Mouse (Mus musculus): ENCODE measurements around the gene Fam53b. TPM values are rescaled to one million over a fixed set of nuclear protein-coding genes. Genes with fewer than 3 reads are reported as not detected.

Gene Fam53b
- polyA plus RNA-seq, 1 experiment from 2014 or later, result 13.5 TPM

DNA sequence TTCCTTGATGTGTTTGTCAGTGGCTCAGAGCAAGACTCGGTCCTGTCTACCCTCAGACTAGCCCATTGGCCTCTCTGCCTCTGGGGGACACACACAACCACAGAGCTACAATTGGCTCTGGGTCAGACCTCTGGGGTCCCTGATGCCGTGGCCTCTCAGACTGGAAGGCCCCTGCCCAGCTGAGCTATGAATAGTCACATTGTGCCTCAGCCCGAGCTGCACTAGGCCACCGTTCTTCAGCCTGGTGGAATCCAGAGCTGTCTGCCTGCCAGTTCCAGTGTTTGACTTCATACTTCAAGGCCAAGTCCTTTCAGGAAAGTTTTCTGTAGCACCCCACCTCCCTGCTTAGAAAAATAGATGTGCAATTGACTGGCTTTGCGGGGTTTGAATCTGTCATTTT lies 125.0 kb downstream of the Fam53b start:
- no peaks in the 10 kb centered on the region for H3K27me3 ChIP-seq (replicated peaks; ENCODE audit: control insufficient read depth, insufficient read depth, low read length)
- ATAC-seq, result no peak
- H3K9ac ChIP-seq (ENCODE audit: low read depth, low read length), result no peak overlapping the region
- no peaks in the 10 kb centered on the region for H3K36me3 ChIP-seq (ENCODE audit: control insufficient read depth, insufficient read depth)
- H3K4me1 ChIP-seq (replicated peaks; ENCODE audit: control insufficient read depth, insufficient read depth, low read length), result no peaks in the 10 kb centered on the region
- no peak overlapping the region for H3K27ac ChIP-seq (ENCODE audit: low read depth, low read length)
- 63% methylated on average over 5 of the region's 5 CpGs for WGBS
- H3K4me3 ChIP-seq (ENCODE audit: low read depth, low read length), result no peak overlapping the region
- no peak overlapping the region for H3K4me2 ChIP-seq (replicated peaks; ENCODE audit: low read depth)
- H3K9me3 ChIP-seq (ENCODE audit: control insufficient read depth), result no peaks in the 10 kb centered on the region
- no peak for TF ChIP-seq CTCF (IDR thresholded peaks at IDR 0.05; ENCODE audit: low read depth)

DNA sequence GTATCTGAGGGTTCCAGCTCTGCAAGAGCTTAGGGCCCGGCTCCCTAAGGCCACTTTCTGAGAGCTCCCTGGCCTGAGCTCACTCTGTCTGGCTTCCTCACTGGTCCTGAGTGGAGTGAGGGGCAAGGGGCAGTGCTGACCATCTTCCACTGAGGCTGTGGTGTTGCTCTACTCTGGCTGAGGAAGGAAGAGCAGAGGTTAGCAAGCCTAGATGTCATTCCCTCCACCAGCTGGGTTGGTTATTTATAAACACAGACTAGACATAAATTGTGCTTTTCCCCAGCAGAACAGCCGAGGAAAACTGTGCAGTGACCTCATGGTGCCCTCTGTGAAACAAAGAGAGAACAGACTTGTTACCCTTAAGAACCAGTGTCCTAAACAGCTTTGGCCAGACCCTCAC lies 125.8 kb downstream of the Fam53b start:
- no peak overlapping the region for H3K4me2 ChIP-seq (replicated peaks; ENCODE audit: low read depth)
- no peak overlapping the region for H3K27ac ChIP-seq (ENCODE audit: low read depth, low read length)
- ATAC-seq, result no peak
- H3K9ac ChIP-seq (ENCODE audit: low read depth, low read length), result no peak overlapping the region
- 51% methylated on average over 2 of the region's 2 CpGs for WGBS
- H3K4me3 ChIP-seq (ENCODE audit: low read depth, low read length), result no peak overlapping the region
- H3K9me3 ChIP-seq (ENCODE audit: control insufficient read depth), result no peaks in the 10 kb centered on the region
- H3K36me3 ChIP-seq (ENCODE audit: control insufficient read depth, insufficient read depth), result no peaks in the 10 kb centered on the region
- H3K27me3 ChIP-seq (replicated peaks; ENCODE audit: control insufficient read depth, insufficient read depth, low read length), result no peaks in the 10 kb centered on the region
- no peaks in the 10 kb centered on the region for H3K4me1 ChIP-seq (replicated peaks; ENCODE audit: control insufficient read depth, insufficient read depth, low read length)
- no peak for TF ChIP-seq CTCF (IDR thresholded peaks at IDR 0.05; ENCODE audit: low read depth)

DNA sequence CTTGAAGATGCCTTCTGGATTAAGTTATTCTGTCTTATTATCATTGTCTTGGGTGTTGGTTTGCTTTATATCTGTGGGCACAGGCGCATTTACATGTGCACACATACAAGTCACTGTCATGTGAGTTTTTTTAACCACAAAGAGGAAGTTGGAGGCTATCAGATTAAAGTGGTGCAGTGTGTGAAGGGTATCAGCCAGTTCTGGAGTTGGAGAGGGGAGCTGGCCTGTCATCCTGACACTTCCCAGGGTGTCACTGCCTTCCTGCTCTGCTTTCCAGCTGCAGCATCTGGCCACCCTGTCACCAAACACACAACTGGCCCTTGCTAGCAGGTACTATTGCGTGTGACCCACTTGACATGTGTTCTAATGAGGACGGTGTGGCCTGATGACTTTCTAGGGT lies 127.2 kb downstream of the Fam53b start:
- no peak overlapping the region for H3K9ac ChIP-seq (ENCODE audit: low read depth, low read length)
- H3K4me2 ChIP-seq (replicated peaks; ENCODE audit: low read depth), result no peak overlapping the region
- H3K4me3 ChIP-seq (ENCODE audit: low read depth, low read length), result no peak overlapping the region
- 93% methylated on average over 3 of the region's 3 CpGs for WGBS
- H3K4me1 ChIP-seq (replicated peaks; ENCODE audit: control insufficient read depth, insufficient read depth, low read length), result no peaks in the 10 kb centered on the region
- H3K9me3 ChIP-seq (ENCODE audit: control insufficient read depth), result no peaks in the 10 kb centered on the region
- no peaks in the 10 kb centered on the region for H3K36me3 ChIP-seq (ENCODE audit: control insufficient read depth, insufficient read depth)
- H3K27me3 ChIP-seq (replicated peaks; ENCODE audit: control insufficient read depth, insufficient read depth, low read length), result no peaks in the 10 kb centered on the region
- ATAC-seq, result no peak
- no peak for TF ChIP-seq CTCF (IDR thresholded peaks at IDR 0.05; ENCODE audit: low read depth)
- no peak overlapping the region for H3K27ac ChIP-seq (ENCODE audit: low read depth, low read length)

DNA sequence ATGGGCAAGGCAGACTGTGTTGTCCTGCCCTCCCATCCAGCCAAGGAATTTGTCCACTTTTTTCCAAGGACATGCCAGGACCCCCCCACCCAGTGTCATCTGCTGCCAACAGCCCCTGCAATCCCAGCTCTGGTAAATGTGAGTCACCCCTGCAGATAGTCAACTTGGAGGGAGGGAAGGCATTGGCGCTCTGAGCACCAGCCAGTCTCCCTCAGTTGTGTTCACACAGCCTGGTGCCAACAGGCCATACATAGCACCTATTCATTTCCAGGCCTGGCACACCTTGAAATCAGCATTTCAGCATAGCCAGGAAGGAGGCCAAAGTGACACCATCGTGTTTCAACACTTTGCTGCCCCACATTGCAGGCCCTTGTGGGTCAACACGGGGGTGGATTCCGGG lies 129.8 kb downstream of the Fam53b start:
- Histone ChIP-seq H3K4me3 (ENCODE audit: low read depth, low read length) (no peak overlapping the region), H3K4me1 (replicated peaks; ENCODE audit: control insufficient read depth, insufficient read depth, low read length) (no peaks in the 10 kb centered on the region), H3K4me2 (replicated peaks; ENCODE audit: low read depth) (no peak overlapping the region), H3K27me3 (replicated peaks; ENCODE audit: control insufficient read depth, insufficient read depth, low read length) (no peaks in the 10 kb centered on the region), H3K9ac (ENCODE audit: low read depth, low read length) (no peak overlapping the region), H3K36me3 (ENCODE audit: control insufficient read depth, insufficient read depth) (no peaks in the 10 kb centered on the region), H3K27ac (ENCODE audit: low read depth, low read length) (no peak overlapping the region), H3K9me3 (ENCODE audit: control insufficient read depth) (no peaks in the 10 kb centered on the region)
- TF ChIP-seq CTCF (IDR thresholded peaks at IDR 0.05; ENCODE audit: low read depth), result no peak
- whole genome bisulfite sequencing, result 89% methylated on average over 4 of the region's 4 CpGs
- ATAC-seq, result no peak

DNA sequence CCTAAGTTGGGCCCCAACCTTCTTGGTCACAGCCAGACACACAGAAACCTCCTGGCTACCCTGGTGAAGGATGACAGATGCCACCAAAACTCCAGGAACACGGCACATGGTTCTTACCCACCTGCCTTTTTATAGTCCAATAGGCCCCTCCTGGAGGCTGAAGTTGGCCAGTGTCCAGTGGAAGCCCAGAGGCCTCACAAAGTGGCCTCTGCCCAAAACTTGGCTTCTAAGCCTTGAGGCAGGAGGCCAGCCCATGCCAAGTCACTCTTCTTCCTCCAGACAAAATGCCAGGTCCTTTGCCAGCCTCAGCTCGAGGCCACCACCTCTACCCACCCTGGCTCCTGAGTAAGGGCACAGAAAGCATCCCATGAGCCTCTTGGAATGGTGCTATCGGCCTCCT lies 130.8 kb downstream of the Fam53b start:
- H3K4me1 ChIP-seq (replicated peaks; ENCODE audit: control insufficient read depth, insufficient read depth, low read length), result no peaks in the 10 kb centered on the region
- H3K4me3 ChIP-seq (ENCODE audit: low read depth, low read length), result no peak overlapping the region
- TF ChIP-seq CTCF (IDR thresholded peaks at IDR 0.05; ENCODE audit: low read depth), result no peak
- WGBS, result 76% methylated on average over 3 of the region's 3 CpGs
- H3K27ac ChIP-seq (ENCODE audit: low read depth, low read length), result no peak overlapping the region
- no peaks in the 10 kb centered on the region for H3K9me3 ChIP-seq (ENCODE audit: control insufficient read depth)
- H3K9ac ChIP-seq (ENCODE audit: low read depth, low read length), result no peak overlapping the region
- no peak for ATAC-seq
- no peak overlapping the region for H3K4me2 ChIP-seq (replicated peaks; ENCODE audit: low read depth)
- no peaks in the 10 kb centered on the region for H3K27me3 ChIP-seq (replicated peaks; ENCODE audit: control insufficient read depth, insufficient read depth, low read length)
- no peaks in the 10 kb centered on the region for H3K36me3 ChIP-seq (ENCODE audit: control insufficient read depth, insufficient read depth)

DNA sequence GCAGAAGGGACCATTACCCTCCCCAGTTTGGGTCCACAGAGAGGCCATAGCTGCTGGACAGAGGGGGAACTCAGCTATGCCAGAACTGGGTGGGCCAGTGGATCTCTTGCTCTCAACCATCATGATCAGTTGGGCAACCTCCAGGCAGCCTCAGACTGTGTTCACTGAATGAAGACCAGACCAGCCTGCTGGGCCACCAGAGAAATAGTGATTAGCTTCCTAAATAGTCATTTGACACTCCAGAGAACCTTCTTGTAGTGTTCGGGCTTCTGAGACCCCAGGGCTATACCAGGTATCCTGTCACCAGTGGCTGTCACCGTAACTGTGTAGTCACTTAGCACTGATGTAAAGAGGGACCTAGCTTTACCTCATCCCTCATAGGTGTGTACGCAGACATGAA lies 131.3 kb downstream of the Fam53b start:
- no peak overlapping the region for H3K9ac ChIP-seq (ENCODE audit: low read depth, low read length)
- no peaks in the 10 kb centered on the region for H3K4me1 ChIP-seq (replicated peaks; ENCODE audit: control insufficient read depth, insufficient read depth, low read length)
- no peak for TF ChIP-seq CTCF (IDR thresholded peaks at IDR 0.05; ENCODE audit: low read depth)
- H3K36me3 ChIP-seq (ENCODE audit: control insufficient read depth, insufficient read depth), result no peaks in the 10 kb centered on the region
- ATAC-seq, result no peak
- H3K4me2 ChIP-seq (replicated peaks; ENCODE audit: low read depth), result no peak overlapping the region
- H3K27me3 ChIP-seq (replicated peaks; ENCODE audit: control insufficient read depth, insufficient read depth, low read length), result no peaks in the 10 kb centered on the region
- H3K4me3 ChIP-seq (ENCODE audit: low read depth, low read length), result no peak overlapping the region
- WGBS, result 92% methylated on average over 3 of the region's 3 CpGs
- H3K9me3 ChIP-seq (ENCODE audit: control insufficient read depth), result no peaks in the 10 kb centered on the region
- no peak overlapping the region for H3K27ac ChIP-seq (ENCODE audit: low read depth, low read length)

DNA sequence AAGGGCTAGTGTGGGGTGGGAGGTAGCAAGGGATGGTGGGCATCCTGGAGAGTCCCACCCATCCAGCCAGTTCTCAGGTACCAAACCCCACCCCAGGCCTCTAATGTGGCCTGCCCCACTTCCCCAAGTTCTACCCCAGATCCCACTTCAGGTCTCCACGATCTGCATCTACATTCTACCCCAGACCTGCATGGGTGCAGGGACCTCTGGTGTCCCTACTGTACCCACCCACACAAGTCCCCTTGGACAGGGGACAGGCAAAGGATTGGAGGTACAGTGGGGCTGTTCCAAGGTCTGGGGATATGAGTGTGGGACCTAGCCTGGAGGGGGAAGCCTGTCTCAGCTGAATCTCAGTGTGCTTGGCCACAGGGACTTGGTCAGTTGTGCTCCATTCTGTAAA lies 131.9 kb downstream of the Fam53b start:
- Histone ChIP-seq H3K27me3 (replicated peaks; ENCODE audit: control insufficient read depth, insufficient read depth, low read length) (no peaks in the 10 kb centered on the region), H3K27ac (ENCODE audit: low read depth, low read length) (no peak overlapping the region), H3K4me2 (replicated peaks; ENCODE audit: low read depth) (no peak overlapping the region), H3K4me3 (ENCODE audit: low read depth, low read length) (no peak overlapping the region), H3K9ac (ENCODE audit: low read depth, low read length) (no peak overlapping the region), H3K36me3 (ENCODE audit: control insufficient read depth, insufficient read depth) (no peaks in the 10 kb centered on the region), H3K4me1 (replicated peaks; ENCODE audit: control insufficient read depth, insufficient read depth, low read length) (no peaks in the 10 kb centered on the region), H3K9me3 (ENCODE audit: control insufficient read depth) (no peaks in the 10 kb centered on the region)
- ATAC-seq, result no peak
- no peak for TF ChIP-seq CTCF (IDR thresholded peaks at IDR 0.05; ENCODE audit: low read depth)
- 100% methylated on average over 1 of the region's 1 CpGs for WGBS

Data from intestine, postnatal 0 days (tissue).